Mouse (Mus musculus): ENCODE data around the gene Slamf7. TPM values are rescaled to one million over a fixed set of nuclear protein-coding genes. Genes with fewer than 3 reads are reported as not detected.

Gene Slamf7
- total RNA-seq (2023), result 5.5 TPM

GRCm38 (mm10) chr1:171652734-171653133 is at the start of gene Slamf7:
Slamf7 (minus strand) TSS chr1:171653035.

GRCm38 (mm10) chr1:171681531-171682299 is 28.9 kb upstream of the Slamf7 start, which contains the start of gene Cd48:
Cd48 (plus strand) TSS chr1:171682009.

GRCm38 (mm10) chr1:171607176-171607575 is 45.7 kb downstream of the Slamf7 start, which contains the start of gene Ly9:
Ly9 (minus strand) TSS chr1:171607410.

Other genes starting within 250 kb of the Slamf7 start
- gene Usf1, start 241.7 kb downstream of the Slamf7 start, total RNA-seq (2023), result 92.7 TPM
- 4.4 TPM for gene Tstd1, start 234.2 kb downstream of the Slamf7 start, total RNA-seq (2023)
- 1.1 TPM for gene F11r, start 215.5 kb downstream of the Slamf7 start, total RNA-seq (2023)
- gene Alyref2, start 149.6 kb downstream of the Slamf7 start, total RNA-seq (2023), result 4.9 TPM
- gene Itln1, start 117.7 kb downstream of the Slamf7 start, total RNA-seq (2023), result not detected
- 4.6 TPM for gene Cd244a, start 93.8 kb downstream of the Slamf7 start, total RNA-seq (2023)
- 109 TPM for gene Ly9, start 45.6 kb downstream of the Slamf7 start, total RNA-seq (2023)
- gene Cd48, start 29.0 kb upstream of the Slamf7 start, total RNA-seq (2023), result 111 TPM
- 31.9 TPM for gene Slamf1, start 114.1 kb upstream of the Slamf7 start, total RNA-seq (2023)
- 128 TPM for gene Cd84, start 186.7 kb upstream of the Slamf7 start, total RNA-seq (2023)
- 21.2 TPM for gene Gm10521, start 242.6 kb upstream of the Slamf7 start, total RNA-seq (2023)